Mouse (Mus musculus) kidney, adult 18-20 months (tissue): ENCODE data around the gene Ccnb2.
A peak's percentile ranks its signal among the peaks of the same experiment; 100 is the strongest.
"Not testable (repeated sequence)": the region's sequence is repeated elsewhere in the genome, so short reads cannot be mapped to it uniquely, and the experiment has no call there.

Experiments
- DNase-seq: peaks from one replicate; pipeline ENCODE4 v3.0.0; 2021

Ccnb2 gene

DNA sequence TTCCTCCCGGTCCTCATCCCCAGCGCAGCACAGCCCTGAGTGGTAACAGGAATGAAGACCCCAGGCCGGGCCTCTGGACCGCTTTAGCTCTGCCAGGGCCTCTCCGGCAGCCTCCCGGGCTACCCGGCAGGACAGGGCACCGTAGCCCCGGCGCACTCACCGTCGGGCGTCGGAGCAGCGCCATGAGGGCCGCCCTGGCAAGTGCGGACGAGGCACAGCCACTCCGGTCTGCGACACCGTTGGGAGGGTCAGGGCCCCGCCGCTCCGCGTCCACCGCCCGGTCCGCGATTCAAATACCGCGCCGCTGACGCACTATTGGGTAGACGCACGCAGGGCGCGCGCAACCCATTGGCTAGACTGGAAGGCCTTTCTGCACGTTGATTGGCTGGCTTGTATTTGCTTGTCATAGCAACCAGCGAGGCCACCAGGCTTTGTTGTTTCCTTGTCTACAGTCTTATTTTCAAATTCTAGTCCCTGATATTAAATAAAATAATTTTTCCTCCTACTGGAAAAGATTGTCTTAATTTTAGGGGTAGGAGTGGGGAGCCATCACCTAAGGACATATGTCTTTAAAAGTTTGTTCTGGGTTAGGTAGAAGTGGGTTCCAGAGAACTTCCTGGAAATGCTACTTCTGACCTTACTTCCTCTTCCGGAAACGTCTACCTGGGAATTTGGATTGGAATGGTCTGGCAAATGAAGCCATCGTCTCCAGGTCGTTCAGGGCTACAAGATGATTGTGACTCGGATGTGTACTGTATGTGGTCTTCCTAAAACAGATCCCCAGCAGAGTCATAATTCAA lies at the start of gene Ccnb2:
Gene Ccnb2, minus strand, starts transcription at position 291 of the 800 bp plus-strand sequence.
- DNase-seq: peak; percentile 80

DNA sequence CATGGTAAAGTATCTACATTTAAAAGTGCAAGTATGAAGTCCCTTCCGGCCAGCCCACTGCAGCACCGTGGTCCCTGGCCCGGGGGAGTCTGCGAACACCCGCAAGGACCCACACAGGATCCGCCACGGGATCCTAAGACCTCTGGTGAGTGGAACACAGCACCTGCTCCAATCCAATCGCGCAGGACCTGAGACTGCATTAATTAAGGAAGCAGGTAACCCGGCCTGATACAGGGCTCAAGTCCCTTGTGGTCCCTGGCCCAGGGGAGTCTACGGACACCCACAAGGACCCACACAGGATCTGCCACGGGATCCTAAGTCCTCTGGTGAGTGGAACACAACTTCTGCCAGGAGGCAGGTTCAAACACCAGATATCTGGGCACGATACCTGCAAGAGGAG lies 41.7 kb upstream of the Ccnb2 start:
- not testable (repeated sequence) for DNase-seq

DNA sequence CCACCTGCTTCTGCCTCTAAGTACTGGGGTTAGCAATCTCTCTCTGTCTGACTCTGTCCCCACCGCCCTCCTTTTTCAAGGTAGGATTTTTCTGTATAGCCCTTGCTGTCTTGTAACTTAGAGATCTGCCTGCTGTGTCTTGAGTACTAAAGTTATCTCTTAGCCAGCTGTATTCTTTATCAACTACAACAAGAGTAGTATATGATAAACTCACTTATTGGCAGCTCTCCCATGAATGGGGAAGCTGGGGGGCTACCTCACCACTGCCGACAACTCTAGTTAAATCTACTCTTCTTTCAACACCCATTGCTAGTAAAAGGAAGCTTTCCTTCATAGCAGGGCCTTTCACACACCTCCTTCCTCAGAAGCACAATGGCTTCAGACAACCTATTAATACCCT lies 31.0 kb upstream of the Ccnb2 start:
- no peak for DNase-seq

DNA sequence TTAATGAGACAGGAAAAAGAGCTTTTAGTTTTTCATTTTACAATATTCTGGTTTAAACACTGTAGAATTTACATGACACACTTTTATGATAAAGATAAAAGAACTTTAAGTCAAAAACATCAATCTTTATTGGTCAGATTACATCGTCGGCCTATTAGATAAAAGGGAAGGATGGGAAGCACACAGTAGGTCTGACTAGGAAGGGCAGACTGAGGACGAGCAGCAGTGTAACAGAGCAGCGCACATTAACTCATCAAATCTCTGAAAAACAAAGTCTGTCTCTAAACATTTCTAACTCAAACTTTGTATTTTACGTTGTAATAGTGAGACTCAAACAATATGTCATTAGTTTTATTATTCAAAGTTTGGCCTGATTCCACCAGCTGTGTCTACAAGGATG lies 27.7 kb upstream of the Ccnb2 start:
- DNase-seq: no peak

DNA sequence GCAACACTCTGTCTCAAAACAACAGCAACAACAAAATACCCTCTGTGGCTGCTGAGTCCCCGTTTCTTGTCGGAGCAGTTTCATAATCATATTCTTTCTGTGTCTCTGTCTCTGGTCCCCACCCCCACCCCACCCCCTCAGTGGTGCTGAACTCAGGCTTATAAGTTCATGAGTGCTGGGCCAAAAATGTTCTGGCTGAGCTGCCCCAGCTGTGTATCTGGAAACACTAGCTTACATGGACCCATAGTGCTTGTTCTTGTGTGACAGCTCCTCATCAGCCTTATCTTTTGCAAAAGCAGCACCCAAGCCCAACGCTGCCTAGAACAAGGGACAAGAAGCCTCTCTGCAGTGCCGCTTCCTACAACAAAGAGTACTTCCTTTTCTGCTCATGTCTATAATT lies 18.6 kb upstream of the Ccnb2 start:
- no peak for DNase-seq

DNA sequence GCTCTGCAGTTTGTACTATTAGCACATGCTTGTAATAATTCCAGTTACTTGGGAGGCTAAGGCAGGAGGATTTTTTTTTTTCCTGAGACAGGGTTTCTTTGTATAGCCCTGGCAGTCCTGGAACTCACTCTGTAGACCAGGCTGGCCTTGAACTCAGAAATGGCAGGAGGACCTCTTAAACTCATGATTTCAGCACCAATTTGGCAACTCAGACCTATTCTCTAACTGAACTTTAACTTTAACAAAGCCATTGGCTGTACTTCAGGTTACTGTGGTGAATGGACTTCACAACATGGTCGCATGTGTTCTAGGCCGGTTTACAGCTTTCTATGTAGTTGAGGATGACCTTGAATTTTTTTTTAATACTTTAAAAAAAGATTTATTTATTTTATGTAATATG lies 1.3 kb upstream of the Ccnb2 start:
- no peak for DNase-seq

DNA sequence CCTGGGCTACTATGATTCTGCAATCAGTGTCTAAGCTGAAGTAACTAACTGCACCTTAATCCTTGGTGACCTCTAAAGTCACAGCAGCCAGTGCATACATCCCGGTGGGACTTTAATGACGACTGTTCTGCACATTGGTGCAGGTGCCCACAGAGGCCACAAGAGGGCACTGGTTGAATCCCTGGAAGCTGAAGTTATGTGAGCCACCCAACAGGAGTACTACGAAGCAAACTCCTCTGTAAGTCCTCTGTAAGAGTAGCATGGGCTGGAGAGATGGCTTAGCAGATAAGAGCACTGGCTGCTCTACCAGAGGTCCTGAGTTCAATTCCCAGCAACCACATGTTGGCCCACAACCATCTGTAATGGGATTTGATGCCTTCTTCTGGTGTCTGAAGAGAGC lies 4.9 kb downstream of the Ccnb2 start:
- no peak for DNase-seq

DNA sequence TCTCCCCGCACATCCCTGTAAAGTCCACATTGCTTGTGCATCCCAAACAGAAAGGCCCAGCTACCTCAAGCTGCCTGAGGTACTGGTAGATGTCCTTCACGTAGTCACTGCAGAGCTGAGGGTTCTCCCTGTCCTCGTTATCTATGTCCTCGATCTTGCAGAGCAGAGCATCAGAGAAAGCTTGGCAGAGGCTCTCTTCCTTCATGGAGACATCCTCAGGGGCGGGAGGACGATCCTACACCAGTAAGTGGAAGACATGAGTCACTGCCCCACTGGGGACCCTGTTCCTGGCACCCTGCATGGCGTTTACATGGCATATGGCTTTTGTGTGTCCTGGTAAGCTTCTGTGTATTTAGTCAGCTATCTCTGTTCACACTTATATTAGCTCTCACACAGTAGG lies 8.3 kb downstream of the Ccnb2 start:
- DNase-seq: no peak

DNA sequence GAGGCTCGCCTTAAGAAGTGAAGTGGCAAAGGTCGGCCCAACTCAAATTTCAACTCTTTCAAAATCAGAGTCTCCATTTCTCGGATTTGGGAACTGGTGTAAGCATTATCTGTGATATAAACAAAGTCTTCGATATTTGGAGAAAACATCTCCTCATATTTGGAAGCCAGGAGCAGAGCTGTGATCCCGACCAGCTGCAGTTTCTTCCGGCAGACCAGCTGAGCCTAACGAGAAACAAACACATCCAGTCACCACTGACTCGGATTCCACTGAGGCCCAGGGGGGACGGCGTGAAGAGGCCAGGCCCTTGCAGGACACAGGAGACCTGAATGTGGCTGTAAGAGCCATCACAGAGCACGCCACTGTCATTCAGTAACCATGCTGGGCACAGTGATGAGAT lies 10.7 kb downstream of the Ccnb2 start:
- no peak for DNase-seq

DNA sequence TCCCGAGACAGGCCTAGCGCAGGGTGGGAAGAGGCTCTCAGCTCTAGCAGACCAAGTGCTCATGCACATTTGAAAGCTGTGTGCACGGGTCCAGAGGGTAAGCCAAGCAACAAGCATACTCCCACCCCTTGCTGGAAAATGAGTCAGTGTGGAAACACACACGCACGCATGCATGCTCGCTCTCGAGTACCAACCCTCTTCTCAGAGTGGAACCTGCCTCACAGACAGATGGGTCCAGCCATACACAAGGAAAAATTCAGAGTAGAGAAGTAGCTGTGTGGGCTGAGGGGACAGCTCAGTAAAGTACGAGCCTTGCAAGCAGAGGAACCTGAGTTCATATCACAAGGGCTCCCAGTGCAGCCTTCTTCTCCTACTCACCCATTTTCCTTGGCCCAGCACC lies 11.6 kb downstream of the Ccnb2 start:
- no peak for DNase-seq

DNA sequence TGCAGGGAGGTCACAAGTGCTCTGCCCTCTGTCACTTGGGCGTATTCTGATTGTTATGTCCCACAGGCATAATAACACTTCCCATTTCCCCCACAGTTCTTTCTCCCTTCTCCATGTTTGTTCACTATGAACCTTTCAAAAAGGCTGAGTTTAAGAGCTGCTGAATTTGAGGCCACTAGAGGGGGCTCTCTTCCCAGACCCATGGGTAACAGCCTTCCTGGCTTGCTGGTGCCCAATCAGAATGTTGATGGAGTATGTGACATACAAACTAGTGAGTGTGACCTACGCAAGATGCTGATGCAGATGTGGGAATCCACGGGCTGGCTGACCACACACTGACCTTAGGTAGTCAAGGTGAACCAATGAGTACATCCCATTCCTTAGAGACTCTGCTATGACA lies 12.6 kb downstream of the Ccnb2 start:
- peak; percentile 31 for DNase-seq

DNA sequence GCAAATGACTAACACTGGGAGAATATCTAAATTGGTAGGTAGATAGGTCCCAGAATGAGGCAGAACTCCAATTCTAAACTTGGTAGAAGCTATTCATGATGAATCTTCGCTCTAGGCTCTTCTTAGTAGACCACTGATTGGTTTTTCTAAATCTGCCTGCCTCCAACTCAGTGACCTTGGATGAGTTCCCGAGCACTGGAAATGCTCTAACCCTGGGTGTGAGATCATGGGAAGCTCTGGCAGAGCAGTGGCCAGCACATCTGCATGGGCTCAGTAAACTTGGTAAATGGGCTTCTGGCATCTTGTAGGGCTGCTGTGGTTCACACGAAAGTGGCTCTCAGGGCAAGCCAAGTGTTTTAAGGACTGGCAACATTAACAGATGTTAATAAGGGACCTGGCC lies 14.8 kb downstream of the Ccnb2 start:
- DNase-seq: no peak

DNA sequence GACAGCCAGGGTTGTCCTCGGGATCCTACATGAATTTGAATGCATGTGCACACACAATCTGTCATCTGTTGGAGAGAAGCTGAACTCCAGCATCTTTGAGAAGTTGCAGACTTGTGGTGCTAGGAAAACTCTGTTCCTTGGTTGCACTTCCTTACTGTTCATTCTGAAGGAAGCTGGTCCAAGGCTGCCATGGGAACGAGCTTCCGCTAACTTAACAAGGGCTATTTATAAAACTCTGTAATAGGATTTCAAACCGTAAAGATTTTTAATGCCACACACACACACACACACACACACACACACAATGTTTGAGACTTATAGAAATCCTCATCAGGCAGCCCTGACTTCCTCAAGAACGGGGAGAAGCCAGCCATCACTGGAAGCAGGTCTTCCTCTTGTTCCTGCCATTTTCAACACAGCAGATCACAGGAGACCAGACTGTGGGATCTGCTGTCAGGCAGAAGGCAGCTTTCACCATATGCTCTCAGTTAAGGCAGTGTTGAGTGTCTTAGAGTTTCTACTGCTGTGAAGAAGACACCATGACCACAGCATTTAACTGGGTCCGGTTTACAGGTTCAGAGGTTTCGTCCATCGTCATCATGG lies 19.3 kb downstream of the Ccnb2 start:
- no peak for DNase-seq

DNA sequence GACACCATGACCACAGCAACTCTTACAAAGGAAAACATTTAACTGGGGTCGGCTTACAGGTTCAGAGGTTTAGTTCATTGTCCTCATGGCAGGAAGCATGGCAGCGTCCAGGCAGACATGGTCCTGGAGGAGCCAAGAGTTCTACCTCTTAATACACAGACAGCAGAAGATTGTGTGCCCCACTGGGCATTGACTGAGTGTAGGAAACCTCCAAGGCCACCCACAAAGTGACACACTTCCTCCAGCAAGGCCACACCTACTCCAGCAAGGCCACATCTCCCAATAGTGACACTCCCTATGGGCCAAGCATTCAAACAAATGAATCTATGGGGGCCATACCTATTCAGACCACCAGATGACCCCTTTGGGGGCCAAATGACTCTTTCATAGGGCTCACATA lies 25.3 kb downstream of the Ccnb2 start:
- no peak for DNase-seq

DNA sequence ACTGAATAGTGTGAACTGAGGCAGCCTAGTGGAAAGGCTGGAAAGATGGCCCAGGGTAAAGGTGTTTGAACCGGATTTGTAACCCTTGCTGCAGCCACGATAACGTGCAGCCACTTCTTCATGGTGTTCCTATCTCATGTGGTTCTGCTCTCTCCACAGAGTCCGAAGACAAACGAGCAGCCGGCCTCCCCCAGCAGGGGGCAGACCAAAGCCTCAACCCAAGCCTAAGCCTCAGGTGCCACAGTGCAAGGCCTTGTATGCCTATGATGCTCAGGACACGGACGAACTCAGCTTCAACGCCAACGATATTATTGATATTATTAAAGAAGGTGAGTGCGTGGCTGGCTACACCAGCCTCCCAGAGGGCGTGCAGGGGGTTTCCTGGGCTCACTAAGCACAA lies 25.7 kb downstream of the Ccnb2 start:
- DNase-seq: peak; percentile 36

DNA sequence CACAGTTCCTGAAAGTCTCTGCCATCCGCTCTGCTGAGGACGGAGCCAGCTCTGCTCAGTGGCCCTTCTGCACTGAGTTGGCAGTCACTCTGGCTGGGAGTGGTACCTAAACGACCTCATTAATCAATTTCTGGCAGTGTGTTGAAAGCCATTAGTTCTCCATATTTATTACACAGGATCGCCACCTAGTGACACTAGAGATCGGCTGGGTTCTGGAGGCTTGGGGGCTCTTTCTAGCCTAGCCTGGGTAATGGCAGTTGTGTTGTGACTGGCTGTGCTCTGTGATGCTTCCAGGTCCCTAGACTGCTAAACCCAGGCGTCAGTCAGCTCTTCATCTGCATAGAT lies 28.8 kb downstream of the Ccnb2 start:
- DNase-seq: peak; percentile 17

DNA sequence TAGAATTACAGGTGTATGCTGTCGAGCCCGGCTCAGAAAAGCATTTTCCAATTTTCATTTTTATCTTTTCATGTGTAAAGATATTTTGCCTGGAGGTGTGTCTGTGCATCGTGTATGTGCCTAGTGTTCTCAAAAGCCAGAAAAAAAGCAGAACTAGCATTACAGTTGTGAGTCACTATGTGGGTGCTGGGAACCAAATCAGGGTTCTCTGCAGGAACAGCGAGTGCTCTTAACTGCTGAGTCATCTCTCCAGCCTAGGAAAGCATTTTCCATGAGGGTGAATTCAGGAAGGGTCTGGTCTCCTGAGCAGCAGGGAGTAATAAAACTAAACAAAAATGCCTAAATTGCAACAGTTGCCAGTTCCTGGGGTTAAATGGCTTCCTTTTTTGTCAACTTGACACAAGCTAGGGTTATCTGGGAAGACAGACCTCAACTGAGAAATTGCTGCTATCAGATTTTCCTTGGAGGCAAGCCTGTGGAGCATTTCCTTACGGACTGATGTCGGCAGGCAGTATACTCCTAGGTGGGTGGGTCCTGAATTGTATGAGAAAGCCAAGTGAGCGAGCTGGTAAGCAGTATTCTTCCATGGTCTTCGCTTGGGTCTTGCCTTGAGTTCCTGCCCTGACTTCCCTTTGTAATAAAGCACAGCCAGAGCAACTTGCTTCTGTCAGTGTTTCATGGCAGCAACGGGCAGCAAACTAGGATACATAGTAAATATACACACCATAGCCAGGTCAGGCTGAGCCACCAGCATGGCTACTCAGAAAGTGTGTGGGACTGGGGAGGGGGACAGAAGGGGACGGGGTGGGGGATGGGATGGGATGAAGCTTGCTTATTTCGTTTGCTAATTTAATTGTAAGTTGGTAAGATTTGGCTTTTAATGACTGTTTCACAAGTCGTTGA lies 29.4 kb downstream of the Ccnb2 start:
- DNase-seq: no peak

DNA sequence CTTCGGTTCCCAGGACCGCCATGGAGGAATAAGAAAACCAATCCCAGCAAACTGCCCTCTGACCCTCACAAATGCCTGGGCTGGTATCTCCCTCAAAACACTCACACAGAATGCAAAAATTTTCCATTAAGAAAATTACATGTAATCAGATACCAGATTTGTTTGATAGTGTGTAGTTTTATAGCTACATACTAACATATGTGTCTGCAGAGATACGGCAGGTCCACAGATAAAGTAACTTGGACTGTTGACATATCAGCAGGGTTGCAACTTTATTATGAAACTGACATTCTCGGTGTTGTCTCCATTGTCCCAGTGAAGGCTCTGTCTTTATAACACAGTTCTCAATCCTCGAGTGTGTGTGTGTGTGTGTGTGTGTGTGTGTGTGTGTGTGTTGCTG lies 30.3 kb downstream of the Ccnb2 start:
- DNase-seq: no peak

DNA sequence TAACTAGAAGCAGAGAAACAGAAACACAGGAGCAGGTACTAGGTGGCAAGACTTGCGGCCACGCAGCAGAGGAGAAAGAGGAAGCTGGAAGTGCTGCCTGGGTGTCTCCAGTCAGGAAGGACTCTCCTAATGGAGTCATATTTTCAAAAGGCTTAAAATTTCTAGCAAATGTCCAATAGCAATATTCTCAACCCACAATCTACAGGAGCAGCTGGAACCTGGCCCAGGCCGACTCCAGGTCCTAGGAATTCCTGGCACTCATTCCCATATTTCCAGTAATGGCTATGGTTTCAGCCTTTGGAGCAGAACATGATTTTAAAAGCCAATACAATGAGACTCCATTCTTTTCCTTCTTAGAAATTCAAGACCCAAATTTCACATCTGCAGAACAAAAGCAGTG lies 31.8 kb downstream of the Ccnb2 start:
- DNase-seq: no peak

DNA sequence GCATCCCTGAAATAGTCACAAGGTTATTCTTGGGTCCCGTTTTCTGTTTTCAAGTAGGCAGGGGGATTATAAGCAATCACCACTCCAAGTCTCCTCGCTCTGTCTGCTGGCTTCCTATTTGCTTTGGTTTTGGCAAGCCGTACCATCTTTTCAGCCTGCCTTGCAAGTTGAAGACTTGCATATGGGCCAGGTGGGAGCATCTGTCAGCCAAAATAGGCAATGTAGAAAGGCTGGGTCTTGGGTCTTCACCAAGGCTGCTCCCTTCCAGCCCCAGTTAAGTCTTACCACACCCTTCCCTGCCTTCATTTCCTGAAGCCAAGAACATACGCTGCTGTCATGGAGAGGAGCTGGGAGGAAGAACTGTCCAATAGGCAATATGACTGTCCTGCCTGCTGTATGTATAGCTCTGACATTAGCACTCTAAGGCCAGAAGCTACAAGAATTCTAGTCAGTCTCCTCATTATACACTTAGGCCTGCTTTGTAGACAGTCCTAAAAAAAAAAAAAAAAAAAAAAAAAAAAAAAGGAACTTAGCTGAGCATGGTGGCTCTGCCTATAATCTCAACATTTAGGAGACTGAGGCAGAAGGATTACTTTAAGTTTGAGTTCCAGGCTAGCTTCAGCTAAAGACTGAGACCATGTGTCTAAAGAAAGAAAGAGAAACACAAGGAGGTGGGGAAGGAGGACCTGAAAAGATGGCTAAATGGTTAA lies 33.8 kb downstream of the Ccnb2 start:
- DNase-seq: no peak

DNA sequence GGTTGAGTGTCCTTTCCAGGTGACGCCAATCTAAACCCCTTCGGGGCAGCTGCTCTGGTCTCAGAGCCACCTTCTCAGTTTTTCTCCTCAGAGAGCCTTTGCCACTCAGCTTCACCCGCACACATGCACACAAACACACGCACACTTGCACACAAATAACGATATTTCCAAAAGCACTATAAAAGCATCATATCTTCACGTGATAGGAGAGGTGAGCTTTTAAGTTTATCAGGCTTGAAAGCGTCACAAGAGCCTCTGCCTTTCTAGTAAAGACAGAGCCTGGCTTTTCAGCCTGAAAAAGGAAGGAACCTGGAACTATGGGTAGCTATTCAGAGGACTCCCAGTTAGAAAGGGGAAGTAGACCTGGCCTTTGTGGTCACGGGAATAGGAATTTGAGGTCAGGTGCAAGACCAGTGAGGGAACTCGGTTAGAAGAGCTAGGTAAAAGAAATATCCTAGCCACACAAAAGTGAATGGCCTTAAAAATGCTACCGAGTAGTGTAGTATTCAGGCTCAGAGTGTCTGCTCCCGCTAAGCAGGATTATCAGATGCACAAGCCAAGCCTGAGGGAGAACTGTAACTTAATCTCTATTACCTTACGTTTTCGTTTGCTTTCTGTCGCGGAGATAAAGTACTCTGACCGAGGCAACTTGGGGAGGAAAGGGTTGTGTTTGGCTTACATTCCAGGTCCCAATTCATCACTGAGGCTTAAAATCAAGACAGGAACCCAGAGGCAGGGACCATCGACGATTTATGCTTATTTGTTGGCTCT lies 36.2 kb downstream of the Ccnb2 start:
- no peak for DNase-seq

DNA sequence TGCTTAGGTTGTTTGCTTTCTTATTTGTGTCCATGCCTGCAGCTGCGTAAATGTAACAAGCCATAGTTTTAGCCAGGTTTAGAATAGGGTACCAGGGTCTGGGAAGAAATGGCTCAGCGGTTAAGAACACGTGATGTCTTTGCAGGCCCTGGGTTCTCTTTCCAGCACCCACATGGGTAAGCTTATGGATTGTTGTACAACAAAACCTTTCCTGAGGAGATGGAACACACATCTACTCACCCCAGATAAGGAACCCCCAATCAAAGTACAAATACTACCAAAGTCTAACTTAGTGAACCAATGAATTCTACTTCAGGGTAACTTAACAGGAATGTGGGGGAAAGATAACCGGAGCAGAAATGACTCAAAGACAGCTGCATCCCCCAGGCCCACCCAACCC lies 36.9 kb downstream of the Ccnb2 start:
- no peak for DNase-seq

DNA sequence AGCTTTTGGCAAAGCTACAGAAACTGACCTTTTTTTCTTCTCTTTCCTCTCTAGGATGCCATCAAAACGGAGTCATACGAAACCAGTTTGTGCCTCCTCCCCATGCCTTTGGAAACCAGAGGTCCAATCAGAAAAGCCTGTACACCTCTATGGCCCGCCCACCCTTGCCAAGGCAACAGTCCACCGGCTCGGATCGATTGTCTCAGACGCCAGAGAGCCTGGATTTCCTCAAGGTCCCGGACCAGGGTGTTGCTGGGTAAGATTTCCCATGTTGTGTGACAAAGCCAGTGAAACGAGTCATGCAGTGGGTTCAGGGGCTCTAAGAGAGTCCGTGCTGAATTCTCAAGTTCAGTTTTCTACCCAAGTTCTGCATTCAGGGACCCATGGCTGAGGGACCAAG lies 37.6 kb downstream of the Ccnb2 start:
- DNase-seq: no peak
